Mouse (Mus musculus): ENCODE data around the gene Nt5c3b. TPM values are rescaled to one million over a fixed set of nuclear protein-coding genes. Genes with fewer than 3 reads are reported as not detected.

The Nt5c3b gene
- total and polyA plus RNA-seq, 3 experiments, result 54.2 to 63.5 (median 54.4) TPM

GRCm38 (mm10) chr11:100426820-100427219, 14.8 kb downstream of the Nt5c3b start:
- dilution Hi-C loops (cut with MboI; ENCODE audit: extremely low pct_ligation_motif_present, extremely low pct_unique_long_range_greater_than_20kb, low sequenced_read_pairs) (no loop called here), in situ Hi-C loops (cut with MboI; ENCODE audit: low pct_ligation_motif_present, low pct_unique_long_range_greater_than_20kb, low sequenced_read_pairs) (loop anchor here (5.0 kb wide), 1 partner anchor 45 kb away; the partner anchor contains the start of gene Klhl11)
- H3K79me2 ChIP-seq (replicated peaks; ENCODE audit: control insufficient read depth, extremely low read depth, insufficient read depth, poor library complexity, severe bottlenecking), result no peaks in the 10 kb centered on the region

GRCm38 (mm10) chr11:100425851-100426250, 15.8 kb downstream of the Nt5c3b start:
- Histone ChIP-seq H3K79me2 (replicated peaks; ENCODE audit: control insufficient read depth, extremely low read depth, insufficient read depth, poor library complexity, severe bottlenecking) (no peaks in the 10 kb centered on the region), H3K27ac (ENCODE audit: insufficient read depth, low read depth) (no peak overlapping the region), H3K9ac (ENCODE audit: insufficient read depth, low read depth) (no peak overlapping the region), H3K4me2 (ENCODE audit: insufficient read depth, low read depth, poor library complexity, severe bottlenecking) (no peak overlapping the region), H3K4me3 (replicated peaks in 1 of 3; ENCODE audit: low read depth in 2 of 3, low read length in 2 of 3, poor library complexity in 1 of 3) (no peak overlapping the region), H3K9me3 (replicated peaks; ENCODE audit: low read length) (no peaks in the 10 kb centered on the region), H3K36me3 (replicated peaks in 1 of 2; ENCODE audit: control insufficient read depth in 1 of 2, insufficient read depth in 1 of 2, low read length in 1 of 2) (peaks cover 12 to 31% of the 10 kb centered on the region in 2 experiments), H3K27me3 (replicated peaks) (peaks cover 2% of the 10 kb centered on the region), H3K4me1 (ENCODE audit: control insufficient read depth in 1 of 2, insufficient read depth in 2 of 2) (peaks cover 2 to 10% of the 10 kb centered on the region in 2 experiments; a peak in 2 of 4 replicates)
- DNase-seq (ENCODE audit: extremely low read depth), result peak; percentile 77
- TF ChIP-seq SMC3 (IDR thresholded peaks at IDR 0.05; ENCODE audit: low read depth, low read length), result peak; percentile 79
- TF ChIP-seq TCF12 (IDR thresholded peaks at IDR 0.05; ENCODE audit: low read depth, low read length), result no peak
- peak; percentile 88 for TF ChIP-seq RAD21 (IDR thresholded peaks at IDR 0.05; ENCODE audit: low read depth, low read length)
- TF ChIP-seq SIN3A (IDR thresholded peaks at IDR 0.05; ENCODE audit: low read length), result no peak
- TF ChIP-seq CTCF (conservative IDR thresholded peaks at IDR 0.05 in 1 of 2, IDR thresholded peaks at IDR 0.05 in 1 of 2; ENCODE audit: low read depth in 2 of 2, low read length in 2 of 2), result peak; percentile 40 to 89
- no peak for TF ChIP-seq USF2 (conservative IDR thresholded peaks at IDR 0.05; ENCODE audit: low read depth, low read length)
- TF ChIP-seq ZC3H11A (IDR thresholded peaks at IDR 0.05; ENCODE audit: low read depth, low read length), result peak; percentile 2; the same call in 1 of the 2 replicates
- no peak for TF ChIP-seq EP300 (IDR thresholded peaks at IDR 0.05; ENCODE audit: low read length)
- in situ Hi-C loops (cut with MboI; ENCODE audit: low pct_ligation_motif_present, low pct_unique_long_range_greater_than_20kb, low sequenced_read_pairs), result loop anchor here (5.0 kb wide), 1 partner anchor 46 kb away; the partner anchor contains the start of gene Klhl11
- dilution Hi-C loops (cut with MboI; ENCODE audit: extremely low pct_ligation_motif_present, extremely low pct_unique_long_range_greater_than_20kb, low sequenced_read_pairs), result no loop called here

More at GRCm38 (mm10) chr11:100426820-100427219, 14.8 kb downstream of the Nt5c3b start:
- Histone ChIP-seq H3K4me1 (ENCODE audit: control insufficient read depth in 1 of 2, insufficient read depth in 2 of 2) (peaks cover 2 to 10% of the 10 kb centered on the region in 2 experiments; a peak in 2 of 4 replicates), H3K9me3 (replicated peaks; ENCODE audit: low read length) (no peaks in the 10 kb centered on the region), H3K36me3 (replicated peaks in 1 of 2; ENCODE audit: control insufficient read depth in 1 of 2, insufficient read depth in 1 of 2, low read length in 1 of 2) (peaks cover 15 to 38% of the 10 kb centered on the region in 2 experiments), H3K4me2 (ENCODE audit: insufficient read depth, low read depth, poor library complexity, severe bottlenecking) (no peak overlapping the region), H3K27me3 (replicated peaks) (no peaks in the 10 kb centered on the region), H3K27ac (ENCODE audit: insufficient read depth, low read depth) (no peak overlapping the region), H3K9ac (ENCODE audit: insufficient read depth, low read depth) (no peak overlapping the region), H3K4me3 (replicated peaks in 1 of 3; ENCODE audit: low read depth in 2 of 3, low read length in 2 of 3, poor library complexity in 1 of 3) (no peak overlapping the region)
- no peak for TF ChIP-seq IRF4 (IDR thresholded peaks at IDR 0.05; ENCODE audit: low read depth, low read length)
- no peak for TF ChIP-seq MXI1 (IDR thresholded peaks at IDR 0.05; ENCODE audit: low read depth, low read length)
- no peak for TF ChIP-seq JUN (IDR thresholded peaks at IDR 0.05; ENCODE audit: insufficient read depth, low read depth, low read length)
- TF ChIP-seq SIN3A (IDR thresholded peaks at IDR 0.05; ENCODE audit: low read length), result no peak
- no peak for TF ChIP-seq E2F4 (IDR thresholded peaks at IDR 0.05; ENCODE audit: insufficient replicate concordance, low read depth, low read length)
- no peak for TF ChIP-seq KAT2A (IDR thresholded peaks at IDR 0.05; ENCODE audit: insufficient replicate concordance, low read length)
- no peak for TF ChIP-seq GABPA (IDR thresholded peaks at IDR 0.05; ENCODE audit: insufficient replicate concordance, low read depth, low read length)
- no peak for TF ChIP-seq ZNF384 (IDR thresholded peaks at IDR 0.05; ENCODE audit: low read depth, low read length)
- no peak for TF ChIP-seq MAFK (IDR thresholded peaks at IDR 0.05; ENCODE audit: insufficient replicate concordance, low read length)
- no peak for TF ChIP-seq USF1 (IDR thresholded peaks at IDR 0.05; ENCODE audit: low read depth, low read length)
- no peak for TF ChIP-seq RAD21 (IDR thresholded peaks at IDR 0.05; ENCODE audit: low read depth, low read length)
- no peak for TF ChIP-seq ELF1 (IDR thresholded peaks at IDR 0.05; ENCODE audit: low read depth, low read length)
- TF ChIP-seq TCF12 (IDR thresholded peaks at IDR 0.05; ENCODE audit: low read depth, low read length), result no peak
- no peak for TF ChIP-seq MEF2A (IDR thresholded peaks at IDR 0.05; ENCODE audit: borderline replicate concordance, low read depth, low read length)
- DNase-seq (ENCODE audit: extremely low read depth), result no peak
